Mouse (Mus musculus): ENCODE measurements around the gene Gm12166. TPM values are rescaled to one million over a fixed set of nuclear protein-coding genes. Genes with fewer than 3 reads are reported as not detected.
"Not testable (repeated sequence)": the region's sequence is repeated elsewhere in the genome, so short reads cannot be mapped to it uniquely, and the experiment has no call there.

The Gm12166 gene
- polyA plus RNA-seq, 1 experiment: 31.7 TPM

- peaks cover 4% of the 10 kb centered on the region for H3K4me1 ChIP-seq (ENCODE audit: control insufficient read depth, insufficient read depth, low read length)
- WGBS: 4% methylated on average over 50 of the region's 51 CpGs
- H3K4me3 ChIP-seq (replicated peaks; ENCODE audit: control insufficient read depth, low read depth, low read length): peak within 1 kb of the TSS; percentile 83
- H3K27ac ChIP-seq (ENCODE audit: control insufficient read depth, insufficient read depth, low read depth, low read length, poor library complexity): peak within 1 kb of the TSS; percentile 82
- TF ChIP-seq CTCF (IDR thresholded peaks at IDR 0.05; ENCODE audit: control insufficient read depth, insufficient read depth, low read length): no peak
- peak; percentile 68; the same call in 1 of the 2 replicates for TF ChIP-seq POLR2A (IDR thresholded peaks at IDR 0.05; ENCODE audit: borderline replicate concordance, control insufficient read depth, low read depth, low read length)
These were observed 4.0 kb upstream of the Gm12166 start, which contains the start of gene Adam19 for GRCm38 (mm10) chr11:46055896-46056769. Adam19 (plus strand) TSS chr11:46055992.

GRCm38 (mm10) chr11:46054911-46055895 lies 3.1 kb upstream of the Gm12166 start:
- WGBS: 50% methylated on average over 13 of the region's 13 CpGs
- Histone ChIP-seq H3K4me1 (ENCODE audit: control insufficient read depth, insufficient read depth, low read length) (no peaks in the 10 kb centered on the region; the same call in 1 of the 2 replicates), H3K4me3 (replicated peaks; ENCODE audit: control insufficient read depth, low read depth, low read length) (peak overlapping the region; percentile 83), H3K27ac (ENCODE audit: control insufficient read depth, insufficient read depth, low read depth, low read length, poor library complexity) (peak overlapping the region; percentile 82; the same call in 1 of the 2 replicates)
- TF ChIP-seq POLR2A (IDR thresholded peaks at IDR 0.05; ENCODE audit: borderline replicate concordance, control insufficient read depth, low read depth, low read length): no peak
- TF ChIP-seq CTCF (IDR thresholded peaks at IDR 0.05; ENCODE audit: control insufficient read depth, insufficient read depth, low read length): no peak

- H3K4me1 ChIP-seq (ENCODE audit: control insufficient read depth, insufficient read depth, low read length): no peaks in the 10 kb centered on the region; the same call in 1 of the 2 replicates
- 55% methylated on average over 5 of the region's 5 CpGs for WGBS
- no peak overlapping the region for H3K27ac ChIP-seq (ENCODE audit: control insufficient read depth, insufficient read depth, low read depth, low read length, poor library complexity)
- TF ChIP-seq POLR2A (IDR thresholded peaks at IDR 0.05; ENCODE audit: borderline replicate concordance, control insufficient read depth, low read depth, low read length): no peak
- TF ChIP-seq CTCF (IDR thresholded peaks at IDR 0.05; ENCODE audit: control insufficient read depth, insufficient read depth, low read length): no peak
- no peak overlapping the region for H3K4me3 ChIP-seq (replicated peaks; ENCODE audit: control insufficient read depth, low read depth, low read length)
These were observed 2.2 kb upstream of the Gm12166 start for GRCm38 (mm10) chr11:46054311-46054710.

- not testable (repeated sequence) for H3K27ac ChIP-seq (ENCODE audit: control insufficient read depth, insufficient read depth, low read depth, low read length, poor library complexity); H3K4me3 ChIP-seq (replicated peaks; ENCODE audit: control insufficient read depth, low read depth, low read length); H3K4me1 ChIP-seq (ENCODE audit: control insufficient read depth, insufficient read depth, low read length)
- WGBS: 84% methylated on average over 3 of the region's 3 CpGs
These were observed 1.3 kb upstream of the Gm12166 start for GRCm38 (mm10) chr11:46053457-46053856.

GRCm38 (mm10) chr11:46047264-46047663 lies 4.9 kb downstream of the Gm12166 start:
- no peak overlapping the region for H3K4me3 ChIP-seq (replicated peaks; ENCODE audit: control insufficient read depth, low read depth, low read length)
- H3K4me1 ChIP-seq (ENCODE audit: control insufficient read depth, insufficient read depth, low read length): no peaks in the 10 kb centered on the region
- WGBS: 91% methylated on average over 3 of the region's 3 CpGs
- H3K27ac ChIP-seq (ENCODE audit: control insufficient read depth, insufficient read depth, low read depth, low read length, poor library complexity): no peak overlapping the region
- TF ChIP-seq CTCF (IDR thresholded peaks at IDR 0.05; ENCODE audit: control insufficient read depth, insufficient read depth, low read length) (no peak), POLR2A (IDR thresholded peaks at IDR 0.05; ENCODE audit: borderline replicate concordance, control insufficient read depth, low read depth, low read length) (no peak)

GRCm38 (mm10) chr11:46044781-46045180 lies 7.3 kb downstream of the Gm12166 start:
- Histone ChIP-seq H3K4me3 (replicated peaks; ENCODE audit: control insufficient read depth, low read depth, low read length) (no peak overlapping the region), H3K4me1 (ENCODE audit: control insufficient read depth, insufficient read depth, low read length) (no peaks in the 10 kb centered on the region), H3K27ac (ENCODE audit: control insufficient read depth, insufficient read depth, low read depth, low read length, poor library complexity) (no peak overlapping the region)
- 85% methylated on average over 5 of the region's 5 CpGs for WGBS
- no peak for TF ChIP-seq CTCF (IDR thresholded peaks at IDR 0.05; ENCODE audit: control insufficient read depth, insufficient read depth, low read length)

GRCm38 (mm10) chr11:46041607-46042267 lies 10.4 kb downstream of the Gm12166 start:
- Histone ChIP-seq H3K27ac (ENCODE audit: control insufficient read depth, insufficient read depth, low read depth, low read length, poor library complexity) (no peak overlapping the region), H3K4me3 (replicated peaks; ENCODE audit: control insufficient read depth, low read depth, low read length) (no peak overlapping the region), H3K4me1 (ENCODE audit: control insufficient read depth, insufficient read depth, low read length) (no peaks in the 10 kb centered on the region)
- TF ChIP-seq CTCF (IDR thresholded peaks at IDR 0.05; ENCODE audit: control insufficient read depth, insufficient read depth, low read length): no peak
- TF ChIP-seq POLR2A (IDR thresholded peaks at IDR 0.05; ENCODE audit: borderline replicate concordance, control insufficient read depth, low read depth, low read length): no peak
- 66% methylated on average over 12 of the region's 12 CpGs for WGBS

Data from bone marrow, adult 2 months (tissue).